Mouse (Mus musculus) midbrain, embryonic 12.5 days (tissue): ENCODE data around the gene Mef2c. TPM values are rescaled to one million over a fixed set of nuclear protein-coding genes. Genes with fewer than 3 reads are reported as not detected.
A peak's percentile ranks its signal among the peaks of the same experiment; 100 is the strongest.

ENCODE experiments used
- ATAC-seq: fragments of 200-750 bp; cut with Nextera tagmentation; 2 replicates; pipeline ENCODE4 v1.8.0; 2017; ENCODE audit warnings: low read depth, moderate TSS enrichment, moderate library complexity; ENCODE audit not compliant: low FRiP score
- H3K27ac ChIP-seq: fragments of 300-500 bp; sonication (generic); replicated peaks from 2 replicates; pipeline ENCODE4 v1.5.1; 2016; ENCODE audit warnings: mild to moderate bottlenecking
- H3K27me3 ChIP-seq: fragments of 300-500 bp; sonication (generic); 2 replicates; pipeline ENCODE4 v1.6.1; 2016; ENCODE audit warnings: mild to moderate bottlenecking
- H3K36me3 ChIP-seq: fragments of 300-500 bp; sonication (generic); 2 replicates; pipeline ENCODE4 v1.6.1; 2016
- H3K4me1 ChIP-seq: fragments of 300-500 bp; sonication (generic); 2 replicates; pipeline ENCODE4 v1.6.1; 2016
- H3K4me2 ChIP-seq: fragments of 300-500 bp; sonication (generic); replicated peaks from 2 replicates; pipeline ENCODE4 v1.6.1; 2016; ENCODE audit warnings: mild to moderate bottlenecking, moderate library complexity
- H3K4me3 ChIP-seq: fragments of 300-500 bp; sonication (generic); 2 replicates; pipeline ENCODE4 v1.5.1; 2016; ENCODE audit warnings: mild to moderate bottlenecking
- H3K9ac ChIP-seq: fragments of 300-500 bp; sonication (generic); replicated peaks from 2 replicates; pipeline ENCODE4 v1.6.1; 2016; ENCODE audit warnings: mild to moderate bottlenecking, moderate library complexity
- H3K9me3 ChIP-seq: fragments of 300-500 bp; sonication (generic); 2 replicates; pipeline ENCODE4 v1.6.1; 2016; ENCODE audit warnings: mild to moderate bottlenecking
- WGBS: fragments of 180-500 bp; shearing (Covaris S2); methylation state at CpG from one replicate; pipeline ENCODE4 v1.1.7; 2016; 5-methylcytosine and 5-hydroxymethylcytosine counted together
- polyA plus RNA-seq: library from polyadenylated mRNA; unstranded; fragments of >200 nt; fragmentation: Nextera tagmentation; extraction: Ambion mirVana; gene quantifications from 2 replicates; pipeline ENCODE4 v1.2.1, GENCODE M21; 2016

The Mef2c gene
- polyA plus RNA-seq, 1 experiment from 2014 or later = 20.5 TPM

GRCm38 (mm10) chr13:83580856-83581255, 77.0 kb downstream of the Mef2c start:
- H3K27ac ChIP-seq = no peak overlapping the region
- 88% methylated on average over 5 of the region's 5 CpGs for WGBS
- H3K36me3 ChIP-seq = no peaks in the 10 kb centered on the region
- ATAC-seq = no peak
- no peaks in the 10 kb centered on the region for H3K27me3 ChIP-seq
- H3K4me1 ChIP-seq = peaks cover 2% of the 10 kb centered on the region; the same call in 1 of the 2 replicates
- no peak overlapping the region for H3K9ac ChIP-seq
- no peak overlapping the region for H3K4me2 ChIP-seq
- H3K4me3 ChIP-seq = no peak overlapping the region
- no peaks in the 10 kb centered on the region for H3K9me3 ChIP-seq

- no peak overlapping the region for H3K27ac ChIP-seq
- 89% methylated on average over 1 of the region's 1 CpGs for WGBS
- ATAC-seq = no peak
- no peak overlapping the region for H3K4me3 ChIP-seq
- no peaks in the 10 kb centered on the region for H3K4me1 ChIP-seq
- no peaks in the 10 kb centered on the region for H3K9me3 ChIP-seq
- no peaks in the 10 kb centered on the region for H3K27me3 ChIP-seq
- H3K36me3 ChIP-seq = no peaks in the 10 kb centered on the region
- H3K9ac ChIP-seq = no peak overlapping the region
- H3K4me2 ChIP-seq = no peak overlapping the region
Observed at GRCm38 (mm10) chr13:83582564-83582963, 78.7 kb downstream of the Mef2c start.

DNA sequence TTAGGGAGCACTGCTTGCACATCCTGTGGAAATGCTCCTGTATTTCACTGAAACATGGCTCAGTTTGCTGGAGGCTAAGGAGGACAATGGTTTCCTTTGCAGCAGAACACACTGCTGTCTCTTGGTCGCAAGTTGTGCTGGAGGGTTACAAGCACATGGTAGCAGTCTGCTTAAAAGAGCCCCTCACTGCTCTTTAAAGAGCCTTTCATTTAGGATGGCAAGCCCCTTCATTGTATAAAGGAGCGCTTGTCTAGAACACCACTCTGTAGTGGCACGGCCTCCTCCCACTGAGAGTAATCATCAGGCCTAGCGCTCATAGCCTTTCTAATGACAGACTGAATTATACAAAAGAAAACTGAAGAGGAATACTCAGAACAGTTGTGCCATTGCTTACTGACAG, 80.0 kb downstream of the Mef2c start:
- Histone ChIP-seq H3K4me1 (no peaks in the 10 kb centered on the region), H3K36me3 (no peaks in the 10 kb centered on the region), H3K9me3 (no peaks in the 10 kb centered on the region), H3K27ac (no peak overlapping the region), H3K4me2 (no peak overlapping the region), H3K27me3 (no peaks in the 10 kb centered on the region), H3K9ac (no peak overlapping the region), H3K4me3 (no peak overlapping the region)
- 63% methylated on average over 4 of the region's 4 CpGs for WGBS
- no peak for ATAC-seq

GRCm38 (mm10) chr13:83585359-83585758, 81.5 kb downstream of the Mef2c start:
- ATAC-seq = no peak
- H3K9me3 ChIP-seq = no peaks in the 10 kb centered on the region
- no peak overlapping the region for H3K4me3 ChIP-seq
- no peak overlapping the region for H3K9ac ChIP-seq
- 85% methylated on average over 5 of the region's 5 CpGs for WGBS
- H3K4me2 ChIP-seq = no peak overlapping the region
- no peaks in the 10 kb centered on the region for H3K27me3 ChIP-seq
- H3K27ac ChIP-seq = no peak overlapping the region
- no peaks in the 10 kb centered on the region for H3K4me1 ChIP-seq
- no peaks in the 10 kb centered on the region for H3K36me3 ChIP-seq

GRCm38 (mm10) chr13:83588186-83588585, 84.4 kb downstream of the Mef2c start:
- Histone ChIP-seq H3K4me3 (no peak overlapping the region), H3K9ac (no peak overlapping the region), H3K27ac (no peak overlapping the region), H3K36me3 (no peaks in the 10 kb centered on the region), H3K4me1 (no peaks in the 10 kb centered on the region), H3K4me2 (no peak overlapping the region), H3K9me3 (no peaks in the 10 kb centered on the region), H3K27me3 (no peaks in the 10 kb centered on the region)
- no peak for ATAC-seq
- WGBS = 89% methylated on average over 2 of the region's 2 CpGs

DNA sequence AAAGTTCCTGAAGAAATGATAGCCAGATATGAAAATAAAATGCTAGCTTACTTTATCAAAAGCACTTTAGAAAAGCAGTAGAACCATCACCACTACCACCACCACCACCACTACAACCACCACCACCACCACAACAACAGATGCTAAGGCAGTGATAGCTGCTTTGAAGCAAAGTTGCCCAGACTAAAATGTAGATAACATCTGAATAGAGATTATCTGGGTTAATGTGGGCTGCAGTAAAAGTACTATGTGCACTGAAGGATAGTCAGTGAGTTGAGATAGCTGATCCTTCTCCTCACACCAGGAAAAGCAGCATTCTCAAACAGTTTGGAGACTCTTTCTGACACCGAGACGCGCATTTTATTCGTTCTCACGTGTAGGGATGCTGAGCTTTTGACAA, 87.1 kb downstream of the Mef2c start:
- Histone ChIP-seq H3K4me2 (no peak overlapping the region), H3K4me1 (peaks cover 3% of the 10 kb centered on the region; the same call in 1 of the 2 replicates), H3K27ac (no peak overlapping the region), H3K9ac (no peak overlapping the region), H3K4me3 (no peak overlapping the region), H3K9me3 (no peaks in the 10 kb centered on the region), H3K36me3 (no peaks in the 10 kb centered on the region), H3K27me3 (no peaks in the 10 kb centered on the region)
- no peak for ATAC-seq
- WGBS = 91% methylated on average over 5 of the region's 5 CpGs

- no peaks in the 10 kb centered on the region for H3K27me3 ChIP-seq
- H3K36me3 ChIP-seq = no peaks in the 10 kb centered on the region
- no peak for ATAC-seq
- no peak overlapping the region for H3K4me2 ChIP-seq
- peaks cover 3% of the 10 kb centered on the region; the same call in 1 of the 2 replicates for H3K4me1 ChIP-seq
- H3K27ac ChIP-seq = no peak overlapping the region
- H3K4me3 ChIP-seq = no peak overlapping the region
- H3K9me3 ChIP-seq = no peaks in the 10 kb centered on the region
- no peak overlapping the region for H3K9ac ChIP-seq
- WGBS = 45% methylated on average over 1 of the region's 1 CpGs
Observed at GRCm38 (mm10) chr13:83595429-83595828, 91.6 kb downstream of the Mef2c start.

GRCm38 (mm10) chr13:83596989-83597738, 93.3 kb downstream of the Mef2c start:
- 87% methylated on average over 6 of the region's 6 CpGs for WGBS
- Histone ChIP-seq H3K4me1 (peaks cover 3% of the 10 kb centered on the region; the same call in 1 of the 2 replicates), H3K4me3 (no peak overlapping the region)

GRCm38 (mm10) chr13:83597739-83598210, 93.9 kb downstream of the Mef2c start:
- Histone ChIP-seq H3K4me1 (peaks cover 3% of the 10 kb centered on the region; the same call in 1 of the 2 replicates), H3K27me3 (no peaks in the 10 kb centered on the region), H3K4me3 (no peak overlapping the region), H3K4me2 (no peak overlapping the region), H3K36me3 (no peaks in the 10 kb centered on the region), H3K9ac (no peak overlapping the region), H3K9me3 (no peaks in the 10 kb centered on the region), H3K27ac (no peak overlapping the region)
- no peak for ATAC-seq
- WGBS = 96% methylated on average over 3 of the region's 3 CpGs

More at GRCm38 (mm10) chr13:83596989-83597738, 93.3 kb downstream of the Mef2c start:
- no peak for ATAC-seq
- H3K36me3 ChIP-seq = no peaks in the 10 kb centered on the region
- H3K4me2 ChIP-seq = no peak overlapping the region
- no peaks in the 10 kb centered on the region for H3K27me3 ChIP-seq
- H3K9me3 ChIP-seq = no peaks in the 10 kb centered on the region
- H3K9ac ChIP-seq = no peak overlapping the region
- H3K27ac ChIP-seq = no peak overlapping the region

GRCm38 (mm10) chr13:83600301-83600700, 96.5 kb downstream of the Mef2c start:
- Histone ChIP-seq H3K4me3 (no peak overlapping the region), H3K36me3 (no peaks in the 10 kb centered on the region), H3K9me3 (no peaks in the 10 kb centered on the region), H3K4me2 (no peak overlapping the region), H3K27ac (no peak overlapping the region), H3K27me3 (no peaks in the 10 kb centered on the region), H3K4me1 (peaks cover 15% of the 10 kb centered on the region), H3K9ac (no peak overlapping the region)
- ATAC-seq = no peak

GRCm38 (mm10) chr13:83601741-83602140, 97.9 kb downstream of the Mef2c start:
- Histone ChIP-seq H3K36me3 (no peaks in the 10 kb centered on the region), H3K27me3 (no peaks in the 10 kb centered on the region), H3K27ac (no peak overlapping the region), H3K4me2 (no peak overlapping the region), H3K9ac (no peak overlapping the region), H3K9me3 (no peaks in the 10 kb centered on the region), H3K4me1 (peaks cover 13% of the 10 kb centered on the region), H3K4me3 (no peak overlapping the region)
- WGBS = 94% methylated on average over 4 of the region's 4 CpGs
- ATAC-seq = no peak

DNA sequence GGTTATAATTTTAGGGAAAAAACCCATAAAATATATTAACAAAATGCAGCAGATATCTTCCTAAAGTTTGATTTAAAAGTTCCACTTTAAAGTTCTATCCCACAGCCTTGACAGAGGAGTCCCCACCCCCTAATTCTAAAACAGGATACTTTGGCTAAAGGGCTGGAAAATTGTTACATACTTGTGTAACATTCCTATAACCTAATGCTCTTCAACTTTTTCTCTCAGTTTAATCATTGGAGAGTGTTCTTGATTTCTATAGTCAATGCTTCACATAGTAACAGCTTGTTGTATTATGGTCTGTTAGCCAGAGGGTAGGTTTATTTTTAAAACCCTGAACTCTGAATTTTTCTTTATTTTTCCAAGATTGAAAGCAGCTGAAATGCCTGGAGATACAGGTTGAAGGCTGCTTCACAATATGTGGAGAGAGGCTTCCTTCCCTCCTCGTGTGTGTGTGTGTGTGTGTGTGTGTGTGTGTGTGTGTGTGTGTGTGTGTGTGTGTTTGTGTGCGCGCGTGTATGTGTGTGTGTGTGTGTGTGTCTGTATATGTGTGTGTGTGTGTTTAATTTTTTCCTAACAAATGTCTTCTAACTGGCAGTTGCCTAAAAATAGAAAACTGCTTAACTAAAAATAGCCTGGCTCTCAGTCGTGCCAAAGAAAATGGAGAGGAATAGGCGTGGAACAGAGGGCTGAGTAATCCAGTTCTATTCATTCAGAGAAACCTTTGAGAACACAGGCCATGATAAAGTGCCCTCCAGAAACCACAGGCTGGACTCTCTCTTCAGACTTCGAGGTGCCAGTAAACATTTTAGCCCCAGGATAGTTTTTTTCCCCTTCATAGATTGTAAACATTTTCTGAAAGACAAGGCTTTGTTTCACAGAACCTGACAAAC, 99.8 kb downstream of the Mef2c start:
- Histone ChIP-seq H3K9ac (no peak overlapping the region), H3K4me3 (no peak overlapping the region), H3K27me3 (no peaks in the 10 kb centered on the region), H3K4me2 (no peak overlapping the region), H3K36me3 (no peaks in the 10 kb centered on the region), H3K9me3 (no peaks in the 10 kb centered on the region), H3K4me1 (peaks cover 24% of the 10 kb centered on the region), H3K27ac (no peak overlapping the region)
- ATAC-seq = peak; percentile 51; the same call in 1 of the 2 replicates
- 23% methylated on average over 5 of the region's 7 CpGs for WGBS
